Mouse (Mus musculus): ENCODE data around the gene Tmem104.

Tmem104 gene

GRCm38 (mm10) chr11:115187224-115187639 lies at the start of gene Tmem104:
TSS of gene Tmem104 (plus strand) at chr11:115187487.
- peak; percentile 98 for DNase-seq (ENCODE audit: low read depth, low spot score)

GRCm38 (mm10) chr11:115138597-115139262 lies 48.6 kb upstream of the Tmem104 start:
- no peak for DNase-seq (ENCODE audit: low read depth, low spot score)

DNA sequence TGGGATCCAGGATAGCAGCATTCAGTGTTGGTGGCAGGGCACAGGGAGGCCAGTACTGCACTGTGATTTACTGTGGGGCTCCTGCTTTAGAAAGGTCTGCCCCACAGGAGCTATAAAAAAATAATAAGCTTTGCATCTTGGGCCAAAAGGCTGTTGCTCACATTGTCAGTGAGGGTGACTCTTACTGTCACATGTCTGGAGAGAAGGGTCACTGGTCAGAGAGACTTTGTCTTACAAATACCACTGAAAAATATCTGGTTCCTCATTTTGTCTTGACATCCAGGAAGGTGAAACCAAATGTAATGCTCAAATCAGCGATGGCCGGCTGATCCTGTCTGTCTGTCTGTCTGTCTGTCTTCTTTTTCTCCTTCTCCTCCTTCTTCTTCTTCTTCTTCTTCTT lies 45.3 kb upstream of the Tmem104 start:
- no peak for DNase-seq (ENCODE audit: low read depth, low spot score)

- no peak for DNase-seq (ENCODE audit: low read depth, low spot score)
These were observed 39.5 kb upstream of the Tmem104 start for GRCm38 (mm10) chr11:115147813-115148212.

DNA sequence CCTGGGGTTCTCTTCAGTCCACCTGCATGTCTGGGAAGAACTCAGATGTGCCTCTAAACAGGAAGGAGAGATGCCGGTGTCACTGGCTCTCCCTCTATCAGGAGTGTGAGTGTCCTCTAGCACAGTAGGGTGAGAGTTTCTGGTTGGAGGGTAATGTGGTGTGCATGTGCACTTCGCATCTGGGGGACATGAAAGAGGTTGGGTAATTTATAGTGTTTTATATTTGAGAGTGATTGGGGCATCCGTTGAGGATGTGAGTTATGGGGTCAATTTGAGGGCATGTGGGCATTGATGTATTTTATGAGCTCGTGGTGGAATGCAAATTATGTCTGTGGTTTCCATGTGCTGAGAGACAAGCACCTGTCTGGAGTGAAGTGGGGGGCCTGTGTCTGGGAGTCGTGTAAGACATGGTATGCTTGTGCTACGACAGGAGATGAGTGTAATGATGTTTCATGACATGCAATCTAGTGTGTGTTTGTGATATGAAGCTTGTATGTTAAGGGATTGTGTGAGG lies 36.5 kb upstream of the Tmem104 start:
- peak; percentile 33 for DNase-seq (ENCODE audit: low read depth, low spot score)

DNA sequence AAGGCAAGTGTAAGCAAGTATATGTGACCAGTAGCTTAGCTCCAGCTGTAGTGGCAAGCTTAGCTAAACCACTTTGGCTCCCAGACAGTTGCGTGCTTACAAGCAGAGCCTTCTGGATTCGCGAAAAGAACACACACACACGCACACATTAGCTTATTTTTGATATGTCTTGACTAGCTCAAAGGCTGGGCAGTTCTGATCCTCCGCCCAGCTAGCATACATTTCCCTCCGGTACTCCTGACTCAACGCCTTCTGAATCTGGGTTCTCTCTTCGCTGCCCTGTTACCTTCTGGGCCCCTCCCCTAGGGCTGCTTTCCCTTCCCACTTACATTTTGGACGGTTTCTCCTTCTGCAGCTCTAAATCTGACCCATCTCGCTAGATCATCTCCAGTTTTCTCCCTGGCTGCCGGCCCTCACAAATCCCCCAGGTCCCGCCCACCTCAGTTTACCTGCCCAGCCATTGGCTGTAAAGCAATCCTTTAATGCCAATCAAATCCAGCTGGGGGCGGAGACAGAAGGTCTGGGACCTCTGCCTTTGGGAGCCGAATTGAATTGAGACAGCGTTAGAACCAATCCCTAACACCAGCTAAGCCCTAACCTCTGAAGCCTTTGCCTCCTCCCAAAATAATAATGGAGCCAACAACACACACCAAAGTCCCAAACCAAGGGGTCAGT lies 35.4 kb upstream of the Tmem104 start:
- peak; percentile 84 for DNase-seq (ENCODE audit: low read depth, low spot score)

- no peak for DNase-seq (ENCODE audit: low read depth, low spot score)
These were observed 34.2 kb upstream of the Tmem104 start for GRCm38 (mm10) chr11:115153088-115153487.

DNA sequence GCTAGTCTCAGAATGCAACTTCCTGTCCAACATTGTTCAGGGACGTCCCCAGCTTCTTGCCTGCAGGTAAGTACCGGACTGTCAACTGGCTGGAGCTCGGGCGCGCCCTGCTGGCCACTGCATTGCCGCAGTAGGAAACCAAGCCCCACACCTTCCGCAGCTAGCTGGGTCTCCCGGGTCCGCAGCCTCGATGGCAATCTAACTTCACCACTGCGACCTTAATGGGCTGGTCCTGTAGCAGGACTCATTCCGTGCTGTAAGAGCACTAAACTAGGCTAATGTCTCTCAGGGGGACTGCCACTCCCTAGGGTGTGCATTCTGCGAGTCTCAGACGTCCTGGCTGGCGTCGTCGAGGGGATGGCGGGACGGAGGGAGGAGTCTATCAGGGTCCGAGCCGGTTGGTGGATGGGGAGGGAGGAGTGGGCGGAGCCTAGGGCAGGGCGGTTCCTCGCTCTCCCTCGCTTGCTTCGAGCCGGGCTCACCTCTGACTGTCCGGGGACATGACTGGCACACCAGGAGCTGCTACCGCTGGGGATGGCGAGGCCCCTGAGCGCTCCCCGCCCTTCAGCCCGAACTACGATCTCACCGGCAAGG lies 33.5 kb upstream of the Tmem104 start:
- DNase-seq (ENCODE audit: low read depth, low spot score) = peak; percentile 79

GRCm38 (mm10) chr11:115155053-115155634 lies 32.1 kb upstream of the Tmem104 start:
- no peak for DNase-seq (ENCODE audit: low read depth, low spot score)

- DNase-seq (ENCODE audit: low read depth, low spot score) = no peak
These were observed 29.2 kb upstream of the Tmem104 start for GRCm38 (mm10) chr11:115157933-115158719.

- peak; percentile 59 for DNase-seq (ENCODE audit: low read depth, low spot score)
These were observed 27.1 kb upstream of the Tmem104 start for GRCm38 (mm10) chr11:115160016-115160797.

GRCm38 (mm10) chr11:115160883-115161577 lies 26.3 kb upstream of the Tmem104 start:
- DNase-seq (ENCODE audit: low read depth, low spot score) = peak; percentile 76

GRCm38 (mm10) chr11:115161578-115162204 lies 25.6 kb upstream of the Tmem104 start:
- no peak for DNase-seq (ENCODE audit: low read depth, low spot score)

DNA sequence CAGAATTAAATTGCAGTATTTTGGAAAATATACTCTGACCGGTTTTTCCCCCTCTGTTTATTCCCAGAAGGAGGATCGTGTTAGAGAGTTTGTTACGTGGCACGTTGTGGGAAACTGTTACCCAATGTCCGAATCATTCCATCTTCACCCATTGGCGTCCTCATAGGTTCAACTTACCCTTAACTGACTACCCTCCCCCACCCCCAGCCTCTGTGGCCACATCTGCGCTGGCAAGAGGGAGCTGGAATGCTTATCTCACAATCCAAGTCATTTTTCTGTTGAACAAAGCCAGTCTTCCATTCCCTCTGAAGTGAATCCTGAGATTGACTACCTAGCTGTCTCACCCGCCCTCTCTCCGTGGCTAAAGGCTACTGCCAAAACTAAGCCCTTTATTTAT lies 25.1 kb upstream of the Tmem104 start:
- DNase-seq (ENCODE audit: low read depth, low spot score) = no peak

- peak; percentile 98 for DNase-seq (ENCODE audit: low read depth, low spot score)
These were observed 24.3 kb upstream of the Tmem104 start, which contains the start of gene Slc9a3r1 for GRCm38 (mm10) chr11:115162832-115163480. TSS of gene Slc9a3r1 (plus strand) at chr11:115163341.

DNA sequence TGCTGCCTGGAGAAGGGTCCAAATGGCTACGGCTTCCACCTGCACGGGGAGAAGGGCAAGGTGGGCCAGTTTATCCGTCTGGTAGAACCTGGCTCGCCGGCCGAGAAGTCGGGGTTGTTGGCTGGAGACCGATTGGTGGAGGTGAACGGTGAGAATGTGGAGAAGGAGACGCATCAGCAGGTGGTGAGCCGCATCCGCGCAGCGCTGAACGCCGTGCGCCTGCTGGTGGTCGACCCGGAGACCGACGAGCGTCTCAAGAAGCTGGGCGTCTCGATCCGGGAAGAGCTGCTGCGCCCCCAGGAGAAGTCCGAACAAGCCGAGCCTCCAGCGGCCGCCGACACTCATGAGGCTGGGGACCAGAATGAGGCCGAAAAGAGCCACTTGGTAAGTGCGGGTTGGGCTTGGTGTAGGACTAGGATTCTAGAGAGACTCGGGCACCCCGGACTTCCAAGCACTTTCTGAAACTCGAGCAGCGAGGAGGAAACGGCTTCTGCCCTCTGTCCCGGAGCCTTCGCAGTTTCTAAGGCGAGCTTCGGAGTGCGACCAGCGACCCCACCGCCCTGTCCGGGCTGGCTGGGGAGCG lies 23.6 kb upstream of the Tmem104 start:
- peak; percentile 66 for DNase-seq (ENCODE audit: low read depth, low spot score)

DNA sequence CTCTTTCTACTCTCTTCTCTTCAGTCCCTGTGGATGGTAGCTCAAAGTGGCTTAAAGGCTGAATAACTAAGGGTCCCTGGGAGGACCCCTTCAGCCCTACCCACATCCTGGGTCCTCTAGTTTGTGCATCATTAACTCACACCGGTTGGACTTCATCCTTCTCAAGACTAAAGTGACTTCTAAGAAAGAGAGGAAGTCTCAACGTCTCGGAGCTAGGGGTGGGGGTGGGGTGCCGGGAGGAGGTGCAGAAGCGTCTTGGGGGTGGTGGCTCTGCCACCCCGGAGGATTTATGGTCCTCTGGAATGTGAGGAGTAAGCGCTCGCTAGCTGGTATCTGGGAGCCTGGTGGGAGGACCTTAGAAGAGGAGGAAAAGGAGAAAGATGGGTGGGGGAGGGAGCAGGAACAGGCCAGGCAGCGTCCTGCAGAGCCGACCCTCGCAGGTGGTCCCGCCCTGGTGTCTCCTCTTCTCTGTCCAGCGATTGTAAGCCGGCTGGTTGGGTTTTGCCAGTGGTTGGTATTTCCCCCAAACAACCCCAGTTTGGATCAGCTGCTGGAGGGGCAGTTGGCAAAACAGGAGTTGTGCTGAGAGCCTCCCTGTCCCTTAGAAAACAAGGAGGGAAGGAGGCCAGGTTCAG lies 22.8 kb upstream of the Tmem104 start:
- peak; percentile 74 for DNase-seq (ENCODE audit: low read depth, low spot score)

GRCm38 (mm10) chr11:115164976-115165374 lies 22.3 kb upstream of the Tmem104 start:
- DNase-seq (ENCODE audit: low read depth, low spot score) = peak; percentile 40

Measured in mesoderm, embryonic 11.5 days (tissue).